Mouse (Mus musculus) heart, embryonic 14.5 days (tissue): ENCODE measurements at regions not wholly inside any gene's neighbourhood (a gene's known extent, or its start where the extent isn't known, plus 50 kb on each side); places are given as distances from the start of the nearest gene placed in this dataset.
"Not testable (repeated sequence)": the region's sequence is repeated elsewhere in the genome, so short reads cannot be mapped to it uniquely, and the experiment has no call there.

Source experiments
- ATAC-seq: fragments of 200-750 bp; cut with Nextera tagmentation; 2 replicates; pipeline ENCODE4 v1.8.0; 2017; ENCODE audit warnings: low read depth, moderate TSS enrichment; ENCODE audit not compliant: insufficient number of reproducible peaks, insufficient read depth, low FRiP score
- H3K27ac ChIP-seq, 2 experiments: fragments of 200-500 bp in 1 of 2; fragments of 300-500 bp in 1 of 2; sonication (generic) in 1 of 2; replicated peaks in 1 of 2; 2 replicates each; pipeline ENCODE4 v1.5.1; 2012 to 2014; ENCODE audit warnings: low read depth in 2 of 2, low read length in 2 of 2, control low read depth in 1 of 2, mild to moderate bottlenecking in 1 of 2, mixed read lengths in 1 of 2; ENCODE audit not compliant: control insufficient read depth in 1 of 2, insufficient read depth in 1 of 2
- H3K27me3 ChIP-seq: fragments of 300-500 bp; sonication (generic); 2 replicates; pipeline ENCODE4 v1.6.1; 2014; ENCODE audit warnings: mild to moderate bottlenecking, low read length, control low read depth; ENCODE audit not compliant: control insufficient read depth, insufficient read depth
- H3K36me3 ChIP-seq: fragments of 300-500 bp; sonication (generic); 2 replicates; pipeline ENCODE4 v1.6.1; 2014; ENCODE audit warnings: mild to moderate bottlenecking, control low read depth, low read length, mixed read lengths; ENCODE audit not compliant: control insufficient read depth, insufficient read depth
- H3K4me1 ChIP-seq, 2 experiments: fragments of 200-500 bp in 1 of 2; fragments of 300-500 bp in 1 of 2; sonication (generic) in 1 of 2; 2 replicates each; pipeline ENCODE4 v1.6.1; 2012 to 2014; ENCODE audit warnings: low read length in 2 of 2, control low read depth in 1 of 2, mixed read lengths in 1 of 2; ENCODE audit not compliant: control insufficient read depth in 2 of 2, insufficient read depth in 2 of 2
- H3K4me2 ChIP-seq: fragments of 300-500 bp; sonication (generic); 2 replicates; pipeline ENCODE4 v1.6.1; 2014; ENCODE audit warnings: mild to moderate bottlenecking, low read length
- H3K4me3 ChIP-seq, 2 experiments: fragments of 200-500 bp in 1 of 2; fragments of 300-500 bp in 1 of 2; sonication (generic) in 1 of 2; 2 replicates each; pipeline ENCODE4 v1.5.1; 2012 to 2014; ENCODE audit warnings: low read length in 2 of 2, mild to moderate bottlenecking in 2 of 2, control low read depth in 1 of 2, low read depth in 1 of 2, moderate library complexity in 1 of 2; ENCODE audit not compliant: control insufficient read depth in 1 of 2, insufficient read depth in 1 of 2
- H3K9ac ChIP-seq: fragments of 300-500 bp; sonication (generic); 2 replicates; pipeline ENCODE4 v1.6.1; 2014; ENCODE audit warnings: mild to moderate bottlenecking, low read length
- H3K9me3 ChIP-seq: fragments of 300-500 bp; sonication (generic); 2 replicates; pipeline ENCODE4 v1.6.1; 2016; ENCODE audit warnings: low read length, control low read depth; ENCODE audit not compliant: control insufficient read depth
- WGBS: fragments of 180-500 bp; shearing (Covaris S2); extraction: QIAGEN DNeasy Blood & Tissue Kit; methylation state at CpG from one replicate; pipeline ENCODE4 v1.1.7; 2014; 5-methylcytosine and 5-hydroxymethylcytosine counted together

- Histone ChIP-seq H3K4me2 (no peak overlapping the region), H3K4me3 (no peak overlapping the region), H3K27ac (no peak overlapping the region), H3K27me3 (no peaks in the 10 kb centered on the region), H3K9ac (no peak overlapping the region), H3K9me3 (no peaks in the 10 kb centered on the region), H3K4me1 (no peaks in the 10 kb centered on the region), H3K36me3 (no peaks in the 10 kb centered on the region)
- 89% methylated on average over 8 of the region's 8 CpGs for WGBS
- ATAC-seq = no peak
Measured at GRCm38 (mm10) chr19:33007582-33007981, 250.3 kb downstream of the Pten start.

GRCm38 (mm10) chr19:33008076-33008475 is 250.8 kb downstream of the Pten start:
- H3K27ac ChIP-seq = no peak overlapping the region
- WGBS = 83% methylated on average over 4 of the region's 4 CpGs
- ATAC-seq = no peak
- H3K4me3 ChIP-seq = no peak overlapping the region
- no peaks in the 10 kb centered on the region for H3K27me3 ChIP-seq
- H3K4me2 ChIP-seq = no peak overlapping the region
- H3K4me1 ChIP-seq = no peaks in the 10 kb centered on the region
- H3K9ac ChIP-seq = no peak overlapping the region
- H3K36me3 ChIP-seq = no peaks in the 10 kb centered on the region
- no peaks in the 10 kb centered on the region for H3K9me3 ChIP-seq

GRCm38 (mm10) chr19:33008794-33009193 is 251.5 kb downstream of the Pten start:
- Histone ChIP-seq H3K4me1 (no peaks in the 10 kb centered on the region), H3K27ac (no peak overlapping the region), H3K9me3 (no peaks in the 10 kb centered on the region), H3K9ac (no peak overlapping the region), H3K27me3 (no peaks in the 10 kb centered on the region), H3K4me2 (no peak overlapping the region), H3K36me3 (no peaks in the 10 kb centered on the region), H3K4me3 (no peak overlapping the region)
- 67% methylated on average over 1 of the region's 1 CpGs for WGBS
- ATAC-seq = no peak

GRCm38 (mm10) chr19:33010886-33011446 is 253.7 kb downstream of the Pten start:
- Histone ChIP-seq H3K4me2 (no peak overlapping the region), H3K4me1 (no peaks in the 10 kb centered on the region), H3K27me3 (no peaks in the 10 kb centered on the region), H3K9me3 (0 out of 2 replicates have a peak, but pooled peaks cover 3% of the 10 kb centered on the region), H3K36me3 (no peaks in the 10 kb centered on the region), H3K9ac (no peak overlapping the region), H3K27ac (no peak overlapping the region), H3K4me3 (no peak overlapping the region)
- 78% methylated on average over 11 of the region's 11 CpGs for WGBS
- ATAC-seq = no peak

GRCm38 (mm10) chr19:33014879-33015278 is 257.6 kb downstream of the Pten start:
- not testable (repeated sequence) for H3K4me3 ChIP-seq, H3K9me3 ChIP-seq, ATAC-seq, H3K36me3 ChIP-seq, H3K9ac ChIP-seq, H3K27me3 ChIP-seq, H3K27ac ChIP-seq, H3K4me2 ChIP-seq, H3K4me1 ChIP-seq
- 76% methylated on average over 9 of the region's 9 CpGs for WGBS

- Histone ChIP-seq H3K4me3 (no peak overlapping the region), H3K9ac (no peak overlapping the region), H3K4me2 (no peak overlapping the region), H3K36me3 (no peaks in the 10 kb centered on the region), H3K27ac (no peak overlapping the region), H3K9me3 (no peaks in the 10 kb centered on the region), H3K27me3 (no peaks in the 10 kb centered on the region), H3K4me1 (no peaks in the 10 kb centered on the region)
- no peak for ATAC-seq
- WGBS = 82% methylated on average over 3 of the region's 3 CpGs
Measured at GRCm38 (mm10) chr19:33021161-33021560, 263.9 kb downstream of the Pten start.

GRCm38 (mm10) chr19:33022839-33023428 is 265.6 kb downstream of the Pten start:
- Histone ChIP-seq H3K27me3 (no peaks in the 10 kb centered on the region), H3K9ac (no peak overlapping the region), H3K36me3 (no peaks in the 10 kb centered on the region), H3K4me3 (no peak overlapping the region), H3K9me3 (no peaks in the 10 kb centered on the region), H3K4me2 (no peak overlapping the region), H3K27ac (no peak overlapping the region), H3K4me1 (no peaks in the 10 kb centered on the region)
- no peak for ATAC-seq
- 80% methylated on average over 2 of the region's 2 CpGs for WGBS
